Mouse (Mus musculus) midbrain, embryonic 16.5 days (tissue): ENCODE measurements around the gene Popdc3. TPM values are rescaled to one million over a fixed set of nuclear protein-coding genes. Genes with fewer than 3 reads are reported as not detected.
"Not testable (repeated sequence)": the region's sequence is repeated elsewhere in the genome, so short reads cannot be mapped to it uniquely, and the experiment has no call there.

Experiments
- ATAC-seq: fragments of 200-750 bp; cut with Nextera tagmentation; 2 replicates; pipeline ENCODE4 v1.8.0; 2017; ENCODE audit warnings: moderate TSS enrichment
- H3K27ac ChIP-seq: fragments of 300-500 bp; sonication (generic); 2 replicates; pipeline ENCODE4 v1.5.1; 2014; ENCODE audit warnings: mild to moderate bottlenecking, low read length, mixed read lengths
- H3K27me3 ChIP-seq: fragments of 300-500 bp; sonication (generic); 2 replicates; pipeline ENCODE4 v1.6.1; 2014; ENCODE audit warnings: low read depth, low read length, mixed read lengths; ENCODE audit not compliant: control insufficient read depth, insufficient read depth
- H3K36me3 ChIP-seq: fragments of 300-500 bp; sonication (generic); 2 replicates; pipeline ENCODE4 v1.6.1; 2014; ENCODE audit warnings: mild to moderate bottlenecking, low read length, moderate library complexity, mixed read lengths; ENCODE audit not compliant: control insufficient read depth, insufficient read depth
- H3K4me1 ChIP-seq: fragments of 300-500 bp; sonication (generic); 2 replicates; pipeline ENCODE4 v1.6.1; 2014; ENCODE audit warnings: mild to moderate bottlenecking, low read length, mixed read lengths; ENCODE audit not compliant: control insufficient read depth, insufficient read depth
- H3K4me2 ChIP-seq: fragments of 300-500 bp; sonication (generic); 2 replicates; pipeline ENCODE4 v1.6.1; 2014; ENCODE audit warnings: mild to moderate bottlenecking, low read length, mixed read lengths
- H3K4me3 ChIP-seq: fragments of 300-500 bp; sonication (generic); 2 replicates; pipeline ENCODE4 v1.5.1; 2014; ENCODE audit warnings: low read depth, mild to moderate bottlenecking, low read length, moderate library complexity, mixed read lengths
- H3K9ac ChIP-seq: fragments of 300-500 bp; sonication (generic); 2 replicates; pipeline ENCODE4 v1.6.1; 2014; ENCODE audit warnings: low read depth, low read length, mixed read lengths
- H3K9me3 ChIP-seq: fragments of 300-500 bp; sonication (generic); replicated peaks from 2 replicates; pipeline ENCODE4 v1.6.1; 2014; ENCODE audit warnings: mild to moderate bottlenecking, low read length, mixed read lengths; ENCODE audit not compliant: control insufficient read depth, poor library complexity, severe bottlenecking
- WGBS: fragments of 180-500 bp; shearing (Covaris S2); extraction: QIAGEN DNeasy Blood & Tissue Kit; methylation state at CpG from one replicate; pipeline ENCODE4 v1.1.7; 2014; 5-methylcytosine and 5-hydroxymethylcytosine counted together
- polyA plus RNA-seq: library from polyadenylated mRNA; unstranded; fragments of >200 nt; fragmentation: Nextera tagmentation; extraction: Ambion mirVana; gene quantifications from 2 replicates; pipeline ENCODE4 v1.2.1, GENCODE M21; 2015

Popdc3 gene
- polyA plus RNA-seq, result 1.6 and 2.2 TPM in 2 replicates

GRCm38 (mm10) chr10:45177798-45178197 lies at the start of gene Popdc3:
TSS of gene Popdc3 (plus strand) at chr10:45178098.
- H3K4me1 ChIP-seq, H3K27ac ChIP-seq, H3K9me3 ChIP-seq, H3K27me3 ChIP-seq, H3K9ac ChIP-seq, H3K36me3 ChIP-seq, ATAC-seq, H3K4me2 ChIP-seq, H3K4me3 ChIP-seq: not testable (repeated sequence)
- no CpG with 5 or more reads among the region's 5 CpGs for WGBS

GRCm38 (mm10) chr10:45129105-45129504 lies 48.8 kb upstream of the Popdc3 start:
- WGBS, result 50% methylated on average over 11 of the region's 11 CpGs
- Histone ChIP-seq H3K36me3 (peaks cover 8% of the 10 kb centered on the region; the same call in 1 of the 2 replicates), H3K4me2 (no peak overlapping the region), H3K4me3 (no peak overlapping the region), H3K9ac (no peak overlapping the region), H3K27ac (peak overlapping the region; percentile 70), H3K9me3 (no peaks in the 10 kb centered on the region), H3K27me3 (no peaks in the 10 kb centered on the region), H3K4me1 (peaks cover 3% of the 10 kb centered on the region; the same call in 1 of the 2 replicates)
- ATAC-seq, result peak; percentile 59

GRCm38 (mm10) chr10:45130004-45130403 lies 47.9 kb upstream of the Popdc3 start:
- no peak for ATAC-seq
- Histone ChIP-seq H3K4me2 (no peak overlapping the region), H3K4me3 (no peak overlapping the region), H3K36me3 (peaks cover 8% of the 10 kb centered on the region; the same call in 1 of the 2 replicates), H3K27ac (no peak overlapping the region), H3K9me3 (no peaks in the 10 kb centered on the region), H3K9ac (no peak overlapping the region), H3K4me1 (peaks cover 3% of the 10 kb centered on the region; the same call in 1 of the 2 replicates), H3K27me3 (no peaks in the 10 kb centered on the region)
- WGBS, result 90% methylated on average over 6 of the region's 6 CpGs

- Histone ChIP-seq H3K4me1 (peaks cover 3% of the 10 kb centered on the region; the same call in 1 of the 2 replicates), H3K36me3 (no peaks in the 10 kb centered on the region), H3K4me3 (no peak overlapping the region), H3K9ac (no peak overlapping the region), H3K9me3 (no peaks in the 10 kb centered on the region), H3K27ac (no peak overlapping the region), H3K4me2 (no peak overlapping the region), H3K27me3 (no peaks in the 10 kb centered on the region)
- no peak for ATAC-seq
- 75% methylated on average over 4 of the region's 4 CpGs for WGBS
Measured at GRCm38 (mm10) chr10:45132371-45132770, 45.5 kb upstream of the Popdc3 start.

GRCm38 (mm10) chr10:45136806-45137205 lies 41.1 kb upstream of the Popdc3 start:
- no peak overlapping the region for H3K4me3 ChIP-seq
- no peak overlapping the region for H3K27ac ChIP-seq
- H3K9me3 ChIP-seq, result no peaks in the 10 kb centered on the region
- WGBS, result 86% methylated on average over 7 of the region's 7 CpGs
- 0 out of 2 replicates have a peak, but pooled peaks cover 3% of the 10 kb centered on the region for H3K4me1 ChIP-seq
- no peaks in the 10 kb centered on the region for H3K36me3 ChIP-seq
- H3K27me3 ChIP-seq, result no peaks in the 10 kb centered on the region
- H3K9ac ChIP-seq, result no peak overlapping the region
- ATAC-seq, result no peak
- H3K4me2 ChIP-seq, result no peak overlapping the region

- WGBS, result 56% methylated on average over 4 of the region's 4 CpGs
- no peaks in the 10 kb centered on the region for H3K36me3 ChIP-seq
- H3K27me3 ChIP-seq, result no peaks in the 10 kb centered on the region
- H3K4me1 ChIP-seq, result 0 out of 2 replicates have a peak, but pooled peaks cover 3% of the 10 kb centered on the region
- H3K27ac ChIP-seq, result no peak overlapping the region
- H3K4me3 ChIP-seq, result no peak overlapping the region
- H3K4me2 ChIP-seq, result no peak overlapping the region
- ATAC-seq, result peak; percentile 41; the same call in 1 of the 2 replicates
- H3K9me3 ChIP-seq, result no peaks in the 10 kb centered on the region
- H3K9ac ChIP-seq, result no peak overlapping the region
Measured at GRCm38 (mm10) chr10:45139910-45140309, 38.0 kb upstream of the Popdc3 start.

- Histone ChIP-seq H3K4me2 (no peak overlapping the region), H3K9ac (no peak overlapping the region), H3K4me1 (0 out of 2 replicates have a peak, but pooled peaks cover 3% of the 10 kb centered on the region), H3K9me3 (no peaks in the 10 kb centered on the region), H3K4me3 (no peak overlapping the region), H3K36me3 (no peaks in the 10 kb centered on the region), H3K27me3 (no peaks in the 10 kb centered on the region), H3K27ac (no peak overlapping the region)
- ATAC-seq, result no peak
- 87% methylated on average over 7 of the region's 7 CpGs for WGBS
Measured at GRCm38 (mm10) chr10:45140474-45141212, 37.3 kb upstream of the Popdc3 start.

GRCm38 (mm10) chr10:45142359-45142758 lies 35.5 kb upstream of the Popdc3 start:
- Histone ChIP-seq H3K9ac (no peak overlapping the region), H3K27me3 (no peaks in the 10 kb centered on the region), H3K4me2 (no peak overlapping the region), H3K9me3 (no peaks in the 10 kb centered on the region), H3K27ac (no peak overlapping the region), H3K4me1 (peaks cover 12% of the 10 kb centered on the region), H3K4me3 (no peak overlapping the region), H3K36me3 (no peaks in the 10 kb centered on the region)
- no peak for ATAC-seq
- WGBS, result 92% methylated on average over 5 of the region's 5 CpGs

GRCm38 (mm10) chr10:45144038-45144817 lies 33.7 kb upstream of the Popdc3 start:
- H3K9me3 ChIP-seq, result no peaks in the 10 kb centered on the region
- no peaks in the 10 kb centered on the region for H3K27me3 ChIP-seq
- no peak for ATAC-seq
- no peaks in the 10 kb centered on the region for H3K36me3 ChIP-seq
- 92% methylated on average over 6 of the region's 6 CpGs for WGBS
- H3K4me2 ChIP-seq, result no peak overlapping the region
- H3K27ac ChIP-seq, result no peak overlapping the region
- H3K4me3 ChIP-seq, result no peak overlapping the region
- H3K4me1 ChIP-seq, result peaks cover 15% of the 10 kb centered on the region
- H3K9ac ChIP-seq, result no peak overlapping the region
